Mouse (Mus musculus) CD4-positive, CD25-positive, alpha-beta regulatory T cell, adult 2 months (primary cell): Measurements from ENCODE around the gene Tenm2.

Experiments used
- DNase-seq: peaks from one replicate; pipeline ENCODE4 v3.0.0-alpha.2; 2012; ENCODE audit warnings: low read depth, low spot score

Tenm2 gene

GRCm38 (mm10) chr11:37235914-37236600, at the start of gene Tenm2:
TSS of gene Tenm2 (minus strand) at chr11:37235964.
- DNase-seq = no peak

GRCm38 (mm10) chr11:37285186-37285585, 49.4 kb upstream of the Tenm2 start:
- DNase-seq = no peak

- DNase-seq = no peak
Observed at GRCm38 (mm10) chr11:37248796-37249195, 13.0 kb upstream of the Tenm2 start.

- no peak for DNase-seq
Observed at GRCm38 (mm10) chr11:37237096-37237725, 1.4 kb upstream of the Tenm2 start.

- DNase-seq = no peak
Observed at GRCm38 (mm10) chr11:37236601-37237083, 878 bp upstream of the Tenm2 start.

GRCm38 (mm10) chr11:37235021-37235795, 556 bp downstream of the Tenm2 start:
- DNase-seq = no peak

- no peak for DNase-seq
Observed at GRCm38 (mm10) chr11:37227404-37227803, 8.4 kb downstream of the Tenm2 start.

GRCm38 (mm10) chr11:37226943-37227342, 8.8 kb downstream of the Tenm2 start:
- DNase-seq = no peak

- no peak for DNase-seq
Observed at GRCm38 (mm10) chr11:37222737-37223136, 13.0 kb downstream of the Tenm2 start.

GRCm38 (mm10) chr11:37222056-37222455, 13.7 kb downstream of the Tenm2 start:
- DNase-seq = no peak

GRCm38 (mm10) chr11:37220921-37221320, 14.8 kb downstream of the Tenm2 start:
- DNase-seq = no peak

- DNase-seq = no peak
Observed at GRCm38 (mm10) chr11:37186132-37186531, 49.6 kb downstream of the Tenm2 start.

- no peak for DNase-seq
Observed at GRCm38 (mm10) chr11:37177426-37177825, 58.3 kb downstream of the Tenm2 start.

- no peak for DNase-seq
Observed at GRCm38 (mm10) chr11:37153933-37154880, 81.6 kb downstream of the Tenm2 start.

GRCm38 (mm10) chr11:37153382-37153781, 82.4 kb downstream of the Tenm2 start:
- no peak for DNase-seq

GRCm38 (mm10) chr11:37150011-37150410, 85.8 kb downstream of the Tenm2 start:
- no peak for DNase-seq

GRCm38 (mm10) chr11:37143996-37144395, 91.8 kb downstream of the Tenm2 start:
- DNase-seq = no peak

GRCm38 (mm10) chr11:37143478-37143877, 92.3 kb downstream of the Tenm2 start:
- no peak for DNase-seq

GRCm38 (mm10) chr11:37128893-37129292, 106.9 kb downstream of the Tenm2 start:
- no peak for DNase-seq

- DNase-seq = no peak
Observed at GRCm38 (mm10) chr11:37118058-37118457, 117.7 kb downstream of the Tenm2 start.

GRCm38 (mm10) chr11:37115188-37115587, 120.6 kb downstream of the Tenm2 start:
- no peak for DNase-seq
